Mouse (Mus musculus) MEL (cell line): Measurements from ENCODE around the gene Qrich1. TPM values are rescaled to one million over a fixed set of nuclear protein-coding genes. Genes with fewer than 3 reads are reported as not detected.

Experiments used
- DNase-seq: peaks from one replicate; pipeline ENCODE4 v3.0.0; 2011; ENCODE audit warnings: low read depth, low spot score
- H3K27ac ChIP-seq: 2 replicates; pipeline ENCODE4 v1.5.1; 2012; ENCODE audit warnings: low read depth, mild to moderate bottlenecking, control low read depth, low read length, moderate library complexity; ENCODE audit not compliant: control insufficient read depth
- H3K27me3 ChIP-seq, 2 experiments: fragments of 150-350 bp in 1 of 2; sonication (generic) in 1 of 2; 2 replicates each; pipeline ENCODE4 v1.6.1; 2012; ENCODE audit warnings: low read length in 2 of 2, mild to moderate bottlenecking in 2 of 2, improper control_type of control experiment in 1 of 2, moderate library complexity in 1 of 2; ENCODE audit not compliant: insufficient read depth in 2 of 2, control insufficient read depth in 1 of 2
- H3K36me3 ChIP-seq, 2 experiments: 2 replicates each; pipeline ENCODE4 v1.6.1; 2012 to 2014; ENCODE audit warnings: low read length in 2 of 2, improper control_type of control experiment in 1 of 2, inconsistent platforms in 1 of 2, mild to moderate bottlenecking in 1 of 2; ENCODE audit not compliant: insufficient read depth in 2 of 2, control insufficient read depth in 1 of 2
- H3K4me1 ChIP-seq, 2 experiments: fragments of 150-350 bp in 1 of 2; sonication (generic) in 1 of 2; 2 replicates each; pipeline ENCODE4 v1.6.1; 2012; ENCODE audit warnings: low read length in 2 of 2, improper control_type of control experiment in 1 of 2, mild to moderate bottlenecking in 1 of 2; ENCODE audit not compliant: insufficient read depth in 2 of 2, control insufficient read depth in 1 of 2
- H3K4me3 ChIP-seq, 2 experiments: fragments of 150-350 bp in 1 of 2; sonication (generic) in 1 of 2; 2 replicates each; pipeline ENCODE4 v1.5.1; 2012; ENCODE audit warnings: low read depth in 2 of 2, low read length in 2 of 2, mild to moderate bottlenecking in 2 of 2, moderate library complexity in 2 of 2, control low read depth in 1 of 2, improper control_type of control experiment in 1 of 2; ENCODE audit not compliant: control insufficient read depth in 1 of 2, insufficient read depth in 1 of 2
- H3K79me2 ChIP-seq: 2 replicates; pipeline ENCODE4 v1.6.1; 2012; ENCODE audit warnings: mild to moderate bottlenecking, low read length, moderate library complexity; ENCODE audit not compliant: control insufficient read depth, poor library complexity, insufficient read depth
- H3K9ac ChIP-seq: 2 replicates; pipeline ENCODE4 v1.6.1; 2012; ENCODE audit warnings: low read depth, mild to moderate bottlenecking, control low read depth, low read length, moderate library complexity; ENCODE audit not compliant: control insufficient read depth, poor library complexity, severe bottlenecking
- H3K9me3 ChIP-seq: fragments of 150-350 bp; sonication (generic); replicated peaks from 2 replicates; pipeline ENCODE4 v1.6.1; 2012; ENCODE audit warnings: mild to moderate bottlenecking, low read length, improper control_type of control experiment, moderate library complexity; ENCODE audit not compliant: insufficient read depth
- BHLHE40 ChIP-seq: IDR thresholded peaks from 2 replicates; pipeline ENCODE4 v1.6.1; 2012; ENCODE audit warnings: low read depth, mild to moderate bottlenecking, inconsistent platforms, low read length, improper control_type of control experiment, borderline replicate concordance
- CHD2 ChIP-seq: IDR thresholded peaks from 2 replicates; pipeline ENCODE4 v1.6.1; 2011; ENCODE audit warnings: low read length, improper control_type of control experiment
- CTCF ChIP-seq, 3 experiments: IDR thresholded peaks in 2 of 3; conservative IDR thresholded peaks in 1 of 3; 2 replicates each; pipeline ENCODE4 v1.5.1; 2011 to 2012; ENCODE audit warnings: low read length in 3 of 3, low read depth in 2 of 3, mild to moderate bottlenecking in 2 of 3, improper control_type of control experiment in 1 of 3, inconsistent platforms in 1 of 3, mixed read lengths in 1 of 3, moderate library complexity in 1 of 3; ENCODE audit not compliant: control insufficient read depth in 1 of 3, insufficient read depth in 1 of 3, poor library complexity in 1 of 3, severe bottlenecking in 1 of 3
- E2F4 ChIP-seq: IDR thresholded peaks from 2 replicates; pipeline ENCODE4 v1.6.1; 2011; ENCODE audit warnings: low read depth, low read length, improper control_type of control experiment, borderline replicate concordance
- ETS1 ChIP-seq: IDR thresholded peaks from 2 replicates; pipeline ENCODE4 v1.6.1; 2012; ENCODE audit warnings: low read depth, mild to moderate bottlenecking, inconsistent platforms, low read length, improper control_type of control experiment, moderate library complexity
- HCFC1 ChIP-seq: IDR thresholded peaks from 2 replicates; pipeline ENCODE4 v1.6.1; 2012; ENCODE audit warnings: low read depth, mild to moderate bottlenecking, inconsistent platforms, low read length, improper control_type of control experiment, moderate library complexity
- JUND ChIP-seq: IDR thresholded peaks from 2 replicates; pipeline ENCODE4 v1.6.1; 2011; ENCODE audit warnings: low read depth, mild to moderate bottlenecking, improper control_type of control experiment, low read length
- KAT2A ChIP-seq: conservative IDR thresholded peaks from 2 replicates; pipeline ENCODE4 v1.6.1; 2012; ENCODE audit warnings: low read depth, low read length, improper control_type of control experiment, inconsistent platforms
- MAFK ChIP-seq: IDR thresholded peaks from 2 replicates; pipeline ENCODE4 v1.6.1; 2011; ENCODE audit warnings: low read depth, mild to moderate bottlenecking, low read length, improper control_type of control experiment, borderline replicate concordance
- MAZ ChIP-seq: IDR thresholded peaks from 2 replicates; pipeline ENCODE4 v1.6.1; 2012; ENCODE audit warnings: low read depth, mild to moderate bottlenecking, inconsistent platforms, low read length, improper control_type of control experiment
- MXI1 ChIP-seq: IDR thresholded peaks from 2 replicates; pipeline ENCODE4 v1.6.1; 2011; ENCODE audit warnings: mild to moderate bottlenecking, low read depth, low read length, improper control_type of control experiment
- MYB ChIP-seq: IDR thresholded peaks from 2 replicates; pipeline ENCODE4 v1.6.1; 2011; ENCODE audit warnings: mild to moderate bottlenecking, low read depth, low read length, improper control_type of control experiment
- MYC ChIP-seq: IDR thresholded peaks from 2 replicates; pipeline ENCODE4 v1.6.1; 2011; ENCODE audit warnings: low read depth, mild to moderate bottlenecking, low read length, improper control_type of control experiment, moderate library complexity
- NRF1 ChIP-seq: IDR thresholded peaks from 2 replicates; pipeline ENCODE4 v1.6.1; 2014; ENCODE audit warnings: low read depth, mild to moderate bottlenecking, inconsistent platforms, low read length, improper control_type of control experiment, moderate library complexity; ENCODE audit not compliant: poor library complexity, insufficient read depth, severe bottlenecking
- RCOR1 ChIP-seq: IDR thresholded peaks from 2 replicates; pipeline ENCODE4 v1.6.1; 2012; ENCODE audit warnings: low read depth, mild to moderate bottlenecking, inconsistent platforms, low read length, improper control_type of control experiment
- SIN3A ChIP-seq: IDR thresholded peaks from 2 replicates; pipeline ENCODE4 v1.6.1; 2012; ENCODE audit warnings: low read length, improper control_type of control experiment, inconsistent platforms
- TAL1 ChIP-seq: IDR thresholded peaks from 2 replicates; pipeline ENCODE4 v1.6.1; 2012; ENCODE audit warnings: mild to moderate bottlenecking, inconsistent platforms, low read length, moderate library complexity, mixed read lengths
- TBP ChIP-seq: IDR thresholded peaks from 2 replicates; pipeline ENCODE4 v1.8.0; 2011; ENCODE audit warnings: low read depth, low read length, improper control_type of control experiment
- TCF12 ChIP-seq: IDR thresholded peaks from 2 replicates; pipeline ENCODE4 v1.6.1; 2014; ENCODE audit warnings: low read depth, mild to moderate bottlenecking, inconsistent platforms, low read length, improper control_type of control experiment, moderate library complexity
- USF2 ChIP-seq, 2 experiments: IDR thresholded peaks; 2 replicates each; pipeline ENCODE4 v1.6.1; 2011 to 2012; ENCODE audit warnings: improper control_type of control experiment in 2 of 2, low read length in 2 of 2, borderline replicate concordance in 1 of 2, inconsistent platforms in 1 of 2, low read depth in 1 of 2, mild to moderate bottlenecking in 1 of 2; ENCODE audit not compliant: insufficient read depth in 1 of 2
- ZC3H11A ChIP-seq: IDR thresholded peaks from 2 replicates; pipeline ENCODE4 v1.6.1; 2012; ENCODE audit warnings: low read depth, mild to moderate bottlenecking, inconsistent platforms, low read length, improper control_type of control experiment
- ZKSCAN1 ChIP-seq: IDR thresholded peaks from 2 replicates; pipeline ENCODE4 v1.6.1; 2012; ENCODE audit warnings: low read depth, mild to moderate bottlenecking, inconsistent platforms, low read length, improper control_type of control experiment, moderate library complexity
- ZNF384 ChIP-seq: IDR thresholded peaks from 2 replicates; pipeline ENCODE4 v1.6.1; 2012; ENCODE audit warnings: low read depth, mild to moderate bottlenecking, inconsistent platforms, low read length, improper control_type of control experiment
- polyA plus RNA-seq, 2 experiments: library from polyadenylated mRNA; stranded (reverse) in 1 of 2; unstranded in 1 of 2; fragments of >175 nt in 1 of 2; fragments of >200 nt in 1 of 2; gene quantifications; 2 replicates each; pipeline versions ENCODE4 v1.2.1 to v1.2.4; 2012; ENCODE audit warnings: low replicate concordance in 2 of 2, low read depth in 1 of 2; ENCODE audit not compliant: insufficient read length in 2 of 2, insufficient read depth in 1 of 2, missing spikeins in 1 of 2
- total RNA-seq: library from RNA; depleted of rRNA; stranded (reverse); fragments of 300-350 nt; gene quantifications from 2 replicates; pipeline ENCODE4 v1.2.3, GENCODE M21; 2012

Gene Qrich1
- total and polyA plus RNA-seq, 3 experiments = 84.5 to 161 (median 126) TPM

DNA sequence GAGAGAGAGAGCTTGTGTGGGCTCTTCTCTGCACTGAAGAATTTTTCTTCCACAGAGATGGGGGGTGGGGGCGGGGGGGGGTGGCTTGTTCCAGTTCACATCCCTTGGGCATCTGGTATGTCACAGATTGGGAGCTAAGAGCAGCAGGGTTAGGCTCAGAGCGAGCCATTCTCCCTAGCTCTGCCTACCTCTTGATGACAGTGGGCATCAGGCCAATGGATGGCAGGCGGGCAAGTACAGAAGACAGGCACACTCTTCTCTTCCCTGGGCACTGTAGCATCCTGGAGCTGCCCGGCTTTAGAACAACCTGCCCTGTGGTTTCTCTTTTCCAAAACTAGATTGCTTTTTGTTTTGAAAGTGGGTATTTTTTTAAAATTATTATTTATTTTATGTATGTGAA is 74.9 kb downstream of the Qrich1 start:
- Histone ChIP-seq H3K9ac (no peak overlapping the region), H3K27ac (no peak overlapping the region), H3K27me3 (no peaks in the 10 kb centered on the region), H3K79me2 (no peaks in the 10 kb centered on the region), H3K36me3 (no peaks in the 10 kb centered on the region; a peak in 1 of 4 replicates), H3K4me3 (no peak overlapping the region), H3K9me3 (no peaks in the 10 kb centered on the region), H3K4me1 (0 out of 4 replicates have a peak, but pooled peaks cover 0 to 2% of the 10 kb centered on the region in 2 experiments)
- no peak for DNase-seq
- TF ChIP-seq ETS1 (no peak), TAL1 (no peak), USF2 (IDR thresholded peaks at IDR 0.05; ENCODE audit: borderline replicate concordance in 1 of 2, insufficient read depth in 1 of 2, low read depth in 1 of 2, low read length in 2 of 2) (no peak), BHLHE40 (no peak), KAT2A (no peak), MYC (no peak), MXI1 (no peak), RCOR1 (no peak), MAFK (no peak), TBP (no peak), HCFC1 (no peak), ZC3H11A (no peak), E2F4 (no peak), NRF1 (no peak), CHD2 (no peak), ZNF384 (no peak), SIN3A (no peak), MAZ (no peak), TCF12 (no peak), MYB (no peak)

- H3K27me3 ChIP-seq = no peaks in the 10 kb centered on the region
- no peak for TF ChIP-seq JUND
- no peak for TF ChIP-seq ZKSCAN1
- TF ChIP-seq NRF1 = no peak
- TF ChIP-seq CTCF (IDR thresholded peaks at IDR 0.05 in 2 of 3, conservative IDR thresholded peaks at IDR 0.05 in 1 of 3; ENCODE audit: control insufficient read depth in 1 of 3, insufficient read depth in 1 of 3, low read depth in 2 of 3, low read length in 3 of 3, poor library complexity in 1 of 3, severe bottlenecking in 1 of 3) = no peak
- TF ChIP-seq HCFC1 = no peak
- TF ChIP-seq ZNF384 = no peak
- no peak overlapping the region for H3K27ac ChIP-seq
- no peak overlapping the region for H3K9ac ChIP-seq
- H3K4me1 ChIP-seq = 0 out of 4 replicates have a peak, but pooled peaks cover 0 to 2% of the 10 kb centered on the region in 2 experiments
- DNase-seq = no peak
- no peaks in the 10 kb centered on the region for H3K79me2 ChIP-seq
- no peak overlapping the region for H3K4me3 ChIP-seq
- no peaks in the 10 kb centered on the region for H3K9me3 ChIP-seq
- no peaks in the 10 kb centered on the region; a peak in 1 of 4 replicates for H3K36me3 ChIP-seq
These were observed 77.7 kb downstream of the Qrich1 start for GRCm38 (mm10) chr9:108594354-108594753.
